Mouse (Mus musculus): Measurements from ENCODE around the gene Sh3d21.

DNA sequence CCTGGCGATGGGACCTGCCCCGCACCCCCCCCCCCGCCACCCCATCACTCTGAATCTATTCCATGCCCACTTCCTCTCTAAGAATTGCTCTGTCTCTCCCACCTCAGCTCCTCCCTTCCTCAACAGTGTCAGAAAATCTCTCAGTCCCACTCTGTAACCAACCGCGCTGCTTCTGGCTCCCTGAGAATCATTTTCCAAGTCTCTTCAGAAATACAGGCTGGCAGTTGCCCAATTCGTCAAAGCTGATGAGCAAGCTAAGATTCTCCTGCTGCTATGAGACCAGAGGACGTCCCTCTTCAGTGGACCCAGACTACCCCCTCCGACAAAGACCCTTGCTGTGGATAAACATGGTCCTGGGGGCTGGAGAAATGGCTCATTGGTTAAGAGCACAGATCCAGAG lies 3.8 kb downstream of the Sh3d21 start:
- TF ChIP-seq CTCF (conservative IDR thresholded peaks at IDR 0.05; ENCODE audit: insufficient read depth, insufficient read length, low read depth, low read length) (no peak), POLR2A (IDR thresholded peaks at IDR 0.05; ENCODE audit: low read depth, low read length) (no peak)

All from kidney, adult 2 months (tissue).